ENCODE assay signal across 31 mouse cellular contexts in the genomic region with DNA sequence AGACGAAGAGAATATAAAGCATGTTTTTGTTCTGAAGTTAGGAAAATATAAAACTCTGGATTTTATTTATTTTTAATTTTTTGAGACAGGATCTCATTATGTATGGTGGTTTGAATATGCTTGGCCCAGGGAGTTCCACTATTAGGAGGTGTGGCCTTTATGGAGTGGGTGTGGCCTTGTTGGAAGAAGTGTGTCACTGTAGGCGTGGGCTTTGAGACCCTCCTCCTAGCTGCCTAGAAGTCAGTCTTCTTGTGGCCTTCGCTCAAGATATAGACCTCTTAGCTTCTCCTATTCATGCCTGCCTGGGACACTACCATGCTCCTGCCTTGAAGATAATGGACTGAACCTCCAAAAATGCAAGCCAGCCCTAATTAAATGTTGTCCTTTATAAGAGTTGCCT. TPM values are rescaled to one million over a fixed set of nuclear protein-coding genes. Genes with fewer than 3 reads are reported as not detected.
"Had no signal": no experiment of that assay in that cellular context is flagged by ENCODE, and none has a peak within 500 bp of the region (broad histone marks: within the 10 kb centered on the region; RNA-seq: fewer than 3 reads in every experiment).

No protein-coding gene starts in this region.

- ATAC-seq: hindbrain, postnatal 0 days; intestine, postnatal 0 days; liver, postnatal 0 days had no signal

- H3K36me3 ChIP-seq: heart, embryonic 13.5 days; heart, embryonic 15.5 days; hindbrain, embryonic 13.5 days; hindbrain, embryonic 15.5 days; limb, embryonic 12.5 days; liver, embryonic 13.5 days; liver, embryonic 15.5 days had no signal

- H3K9ac ChIP-seq: heart, embryonic 13.5 days; heart, embryonic 15.5 days; hindbrain, embryonic 13.5 days; hindbrain, embryonic 15.5 days; limb, embryonic 12.5 days; liver, embryonic 13.5 days; liver, embryonic 15.5 days; liver, postnatal 0 days had no signal

- H3K4me3 ChIP-seq: heart, adult 2 months; heart, embryonic 13.5 days; heart, embryonic 15.5 days; hindbrain, embryonic 13.5 days; hindbrain, embryonic 15.5 days; layer of hippocampus, adult 2 months; limb, embryonic 12.5 days; liver, embryonic 13.5 days; liver, embryonic 15.5 days had no signal

- H3K27ac ChIP-seq: heart, adult 2 months; heart, embryonic 13.5 days; heart, embryonic 15.5 days; hindbrain, embryonic 13.5 days; hindbrain, embryonic 15.5 days; hindbrain, postnatal 0 days; layer of hippocampus, adult 2 months; limb, embryonic 12.5 days; liver, embryonic 13.5 days; liver, embryonic 15.5 days had no signal

- H3K27me3 ChIP-seq: heart, embryonic 15.5 days; hindbrain, embryonic 13.5 days; hindbrain, embryonic 15.5 days; limb, embryonic 12.5 days had no signal

- DNase-seq: gastrocnemius, postnatal 14 days; gastrocnemius, postnatal 36 days; heart, adult 2 months; heart, postnatal 14 days; heart, postnatal 36 days; kidney, adult 18-20 months; kidney, adult 8-10 months; kidney, postnatal 10 days; kidney, postnatal 25 days; kidney, postnatal 4 days; left cerebral cortex, postnatal 4 days; liver; liver, embryonic 13.5 days; liver, postnatal 0 days had no signal

- H3K9me3 ChIP-seq: heart, embryonic 13.5 days; heart, embryonic 15.5 days; hindbrain, embryonic 13.5 days; hindbrain, embryonic 15.5 days; limb, embryonic 12.5 days; liver, embryonic 13.5 days; liver, embryonic 15.5 days had no signal

- H3K4me2 ChIP-seq: heart, embryonic 11.5 days; heart, embryonic 13.5 days; heart, embryonic 15.5 days; hindbrain, embryonic 13.5 days; hindbrain, embryonic 15.5 days; limb, embryonic 12.5 days; liver, embryonic 11.5 days; liver, embryonic 13.5 days; liver, embryonic 15.5 days had no signal

RNA-seq across cellular contexts. Expression of a gene that starts 33.0 kb away (rescaled TPM):
- total RNA-seq: heart, postnatal 14 days; heart, postnatal 36 days; hematopoietic stem cell, adult 5-6 weeks had no signal
- polyA plus RNA-seq: heart, embryonic 11.5 days; heart, embryonic 13.5 days; heart, embryonic 15.5 days; heart, postnatal 0 days; hindbrain, embryonic 11.5 days; hindbrain, embryonic 13.5 days; hindbrain, embryonic 15.5 days; kidney, embryonic 14.5 days; kidney, embryonic 16.5 days; limb, embryonic 12.5 days; limb, embryonic 14.5 days; liver, embryonic 11.5 days; liver, embryonic 13.5 days; liver, embryonic 15.5 days had no signal
